Mouse (Mus musculus) small intestine, adult 2 months (tissue): Measurements from ENCODE around the gene Abtb2. TPM values are rescaled to one million over a fixed set of nuclear protein-coding genes. Genes with fewer than 3 reads are reported as not detected.

Source experiments
- H3K27ac ChIP-seq: fragments of 200-500 bp; 2 replicates; pipeline ENCODE4 v1.5.1; 2012; ENCODE audit warnings: low read depth, low read length, control low read depth, inconsistent platforms; ENCODE audit not compliant: insufficient read depth
- H3K27me3 ChIP-seq: fragments of 200-500 bp; 2 replicates; pipeline ENCODE4 v1.6.1; 2012; ENCODE audit warnings: mild to moderate bottlenecking, moderate library complexity, low read length, inconsistent platforms; ENCODE audit not compliant: control insufficient read depth, insufficient read depth
- H3K36me3 ChIP-seq: fragments of 200-500 bp; 2 replicates; pipeline ENCODE4 v1.6.1; 2012; ENCODE audit warnings: mild to moderate bottlenecking, low read length, control low read depth, inconsistent platforms; ENCODE audit not compliant: control insufficient read depth, insufficient read depth
- H3K4me1 ChIP-seq: fragments of 200-500 bp; 2 replicates; pipeline ENCODE4 v1.6.1; 2012; ENCODE audit warnings: low read length, inconsistent platforms, mixed read lengths; ENCODE audit not compliant: control insufficient read depth, insufficient read depth, insufficient read length
- H3K4me3 ChIP-seq: fragments of 200-500 bp; 2 replicates; pipeline ENCODE4 v1.5.1; 2012; ENCODE audit warnings: low read depth, mild to moderate bottlenecking, control low read depth, inconsistent platforms, low read length, moderate library complexity
- CTCF ChIP-seq: fragments of 200-500 bp; IDR thresholded peaks from 2 replicates; pipeline ENCODE4 v1.5.1; 2012; ENCODE audit warnings: low read depth, mild to moderate bottlenecking, control low read depth, inconsistent platforms, low read length, moderate library complexity, mixed read lengths; ENCODE audit not compliant: insufficient replicate concordance, insufficient read length; ENCODE audit errors: extremely low read depth
- POLR2A ChIP-seq: fragments of 200-500 bp; IDR thresholded peaks from 2 replicates; pipeline ENCODE4 v1.6.1; 2012; ENCODE audit warnings: low read depth, mild to moderate bottlenecking, control low read depth, inconsistent platforms, low read length, moderate library complexity
- WGBS: fragments of 180-500 bp; shearing (Covaris S2); methylation state at CpG from one replicate; pipeline ENCODE4 v1.1.7; 2018; 5-methylcytosine and 5-hydroxymethylcytosine counted together
- polyA plus RNA-seq: library from polyadenylated mRNA; depleted of rRNA; stranded (reverse); fragments of >200 nt; gene quantifications from 2 replicates; pipeline ENCODE4 v1.2.3, GENCODE M21; 2012

Gene Abtb2
- polyA plus RNA-seq, 1 experiment = 2.7 TPM

- Histone ChIP-seq H3K27ac (no peak overlapping the region), H3K4me1 (peaks cover 2% of the 10 kb centered on the region; the same call in 1 of the 2 replicates), H3K36me3 (no peaks in the 10 kb centered on the region), H3K4me3 (no peak overlapping the region), H3K27me3 (no peaks in the 10 kb centered on the region)
- 67% methylated on average over 4 of the region's 4 CpGs for WGBS
- TF ChIP-seq POLR2A (no peak), CTCF (no peak)
Measured at GRCm38 (mm10) chr2:103560955-103561354, 5.2 kb upstream of the Abtb2 start.

- no peaks in the 10 kb centered on the region for H3K36me3 ChIP-seq
- TF ChIP-seq POLR2A (no peak), CTCF (no peak)
- peaks cover 12% of the 10 kb centered on the region for H3K4me1 ChIP-seq
- H3K27me3 ChIP-seq = peaks cover 4% of the 10 kb centered on the region; the same call in 1 of the 2 replicates
- WGBS = 11% methylated on average over 8 of the region's 8 CpGs
- no peak overlapping the region for H3K4me3 ChIP-seq
- no peak overlapping the region for H3K27ac ChIP-seq
Measured at GRCm38 (mm10) chr2:103564427-103565023, 1.6 kb upstream of the Abtb2 start.

GRCm38 (mm10) chr2:103565171-103565591, 929 bp upstream of the Abtb2 start:
- peaks cover 12% of the 10 kb centered on the region for H3K4me1 ChIP-seq
- H3K27me3 ChIP-seq = peaks cover 4% of the 10 kb centered on the region; the same call in 1 of the 2 replicates
- under 1% methylated on average over 22 of the region's 22 CpGs for WGBS
- H3K36me3 ChIP-seq = no peaks in the 10 kb centered on the region
- no peak for TF ChIP-seq POLR2A
- TF ChIP-seq CTCF = no peak
- H3K27ac ChIP-seq = no peak overlapping the region
- H3K4me3 ChIP-seq = peak overlapping the region; percentile 31

GRCm38 (mm10) chr2:103566423-103566712, 258 bp downstream of the Abtb2 start:
- WGBS = under 1% methylated on average over 40 of the region's 40 CpGs
- Histone ChIP-seq H3K27ac (peak overlapping the region; percentile 14; the same call in 1 of the 2 replicates), H3K36me3 (no peaks in the 10 kb centered on the region), H3K4me3 (peak overlapping the region; percentile 75), H3K27me3 (peaks cover 4% of the 10 kb centered on the region; the same call in 1 of the 2 replicates), H3K4me1 (peaks cover 12% of the 10 kb centered on the region)
- no peak for TF ChIP-seq CTCF
- no peak for TF ChIP-seq POLR2A

GRCm38 (mm10) chr2:103566713-103567521, 807 bp downstream of the Abtb2 start:
- no peak overlapping the region for H3K27ac ChIP-seq
- H3K4me3 ChIP-seq = peak overlapping the region; percentile 75
- H3K36me3 ChIP-seq = no peaks in the 10 kb centered on the region
- WGBS = 2% methylated on average over 79 of the region's 79 CpGs
- TF ChIP-seq POLR2A = no peak
- TF ChIP-seq CTCF = no peak
- peaks cover 4% of the 10 kb centered on the region; the same call in 1 of the 2 replicates for H3K27me3 ChIP-seq
- peaks cover 12% of the 10 kb centered on the region for H3K4me1 ChIP-seq

- TF ChIP-seq POLR2A (no peak), CTCF (no peak)
- H3K4me3 ChIP-seq = no peak overlapping the region
- 77% methylated on average over 7 of the region's 7 CpGs for WGBS
- H3K4me1 ChIP-seq = peaks cover 12% of the 10 kb centered on the region
- no peaks in the 10 kb centered on the region for H3K36me3 ChIP-seq
- no peak overlapping the region for H3K27ac ChIP-seq
- peaks cover 4% of the 10 kb centered on the region; the same call in 1 of the 2 replicates for H3K27me3 ChIP-seq
Measured at GRCm38 (mm10) chr2:103568161-103568560, 2.1 kb downstream of the Abtb2 start.

GRCm38 (mm10) chr2:103569716-103570115, 3.6 kb downstream of the Abtb2 start:
- H3K27ac ChIP-seq = no peak overlapping the region
- H3K27me3 ChIP-seq = peaks cover 4% of the 10 kb centered on the region; the same call in 1 of the 2 replicates
- no peak for TF ChIP-seq POLR2A
- TF ChIP-seq CTCF = no peak
- no peaks in the 10 kb centered on the region for H3K36me3 ChIP-seq
- no peak overlapping the region for H3K4me3 ChIP-seq
- WGBS = 37% methylated on average over 1 of the region's 1 CpGs
- H3K4me1 ChIP-seq = peaks cover 12% of the 10 kb centered on the region
